Mouse (Mus musculus) fat pad, adult 2 months (tissue): ENCODE results near the gene Gm20388.

ENCODE experiments used
- DNase-seq: peaks from one replicate; pipeline ENCODE4 v3.0.0-alpha.2; 2011; ENCODE audit warnings: low read depth, low spot score; ENCODE audit errors: extremely low read depth

Gene Gm20388

DNA sequence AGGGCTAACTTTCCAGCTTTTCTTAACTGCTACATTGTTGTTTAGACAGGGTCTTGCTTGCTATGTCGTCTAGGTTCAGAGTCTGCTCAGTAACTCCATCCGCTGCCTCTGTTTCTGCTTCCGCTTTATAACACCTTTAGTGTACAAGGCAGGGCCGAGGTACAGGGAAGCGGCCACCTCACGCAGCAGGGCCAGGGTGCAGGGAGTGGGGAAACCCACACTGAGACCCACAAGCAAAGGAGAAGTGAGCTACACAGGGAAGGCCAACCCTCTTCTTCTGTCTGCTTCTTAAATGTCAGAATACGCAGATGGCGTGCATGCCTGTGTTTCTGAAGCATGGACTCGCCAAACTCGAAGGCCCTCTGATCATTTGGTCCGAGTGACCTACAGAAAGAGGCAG, 568.1 kb downstream of the Gm20388 start:
- DNase-seq, result no peak

DNA sequence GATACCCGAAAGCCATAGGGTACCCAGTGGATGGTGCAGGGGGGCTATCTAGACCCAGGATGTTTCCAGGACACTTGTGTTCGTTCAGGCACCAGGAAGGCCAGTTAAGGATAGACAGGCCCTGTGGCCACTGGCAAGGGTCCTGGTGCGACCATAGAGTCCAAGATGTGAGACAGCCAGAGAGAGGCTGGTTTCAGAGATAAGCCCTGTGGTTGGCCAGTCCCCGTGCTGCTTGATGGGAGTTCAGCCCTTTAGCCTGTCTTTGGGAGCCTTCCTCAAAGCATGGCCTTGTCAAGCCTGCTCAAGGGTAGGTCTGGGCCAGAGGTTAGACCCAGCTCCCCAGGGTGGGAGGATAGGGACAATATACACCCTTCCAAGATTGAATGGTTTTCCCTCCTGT, 569.0 kb downstream of the Gm20388 start:
- DNase-seq, result no peak

GRCm38 (mm10) chr8:120482015-120482689, 571.5 kb downstream of the Gm20388 start:
- no peak for DNase-seq

DNA sequence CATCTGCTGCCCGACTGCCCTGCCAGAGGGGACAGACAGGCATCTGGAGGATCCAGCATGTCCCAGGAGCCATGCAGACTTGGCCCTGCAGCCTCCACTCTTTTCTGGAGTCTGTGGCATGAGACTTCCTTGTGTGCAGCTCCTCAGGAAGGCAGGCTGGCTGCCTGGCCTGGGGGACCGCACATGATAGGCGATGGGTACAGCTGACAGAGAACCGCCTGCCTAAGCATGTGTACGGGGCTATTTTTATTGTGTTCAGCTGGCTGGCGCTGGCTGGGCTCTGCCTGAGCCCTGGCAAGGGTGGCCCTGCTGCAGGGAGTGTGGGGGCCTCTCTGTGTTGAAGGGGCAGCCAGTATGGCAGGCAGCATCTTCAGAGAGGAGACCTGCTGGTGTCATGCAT, 573.8 kb downstream of the Gm20388 start:
- DNase-seq, result no peak

DNA sequence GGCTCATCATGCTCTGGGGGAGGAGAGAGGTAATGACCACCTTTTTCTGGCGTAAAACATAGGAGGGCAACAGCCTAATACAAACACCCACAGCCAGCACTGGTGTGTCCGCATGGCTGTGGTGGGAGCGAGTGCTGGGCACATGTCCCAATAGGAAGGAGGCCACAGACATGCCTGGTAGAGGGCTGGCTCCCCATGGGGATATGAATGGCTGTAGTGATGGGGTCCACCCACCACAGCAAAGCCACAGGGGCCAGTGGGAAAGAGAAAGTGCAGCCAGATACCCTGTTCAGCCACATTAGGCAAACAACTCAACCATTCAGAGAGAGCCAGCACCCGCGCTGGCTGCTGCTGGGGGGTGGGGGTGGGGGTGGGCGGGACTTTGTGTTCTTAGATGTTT, 574.5 kb downstream of the Gm20388 start:
- DNase-seq, result no peak

DNA sequence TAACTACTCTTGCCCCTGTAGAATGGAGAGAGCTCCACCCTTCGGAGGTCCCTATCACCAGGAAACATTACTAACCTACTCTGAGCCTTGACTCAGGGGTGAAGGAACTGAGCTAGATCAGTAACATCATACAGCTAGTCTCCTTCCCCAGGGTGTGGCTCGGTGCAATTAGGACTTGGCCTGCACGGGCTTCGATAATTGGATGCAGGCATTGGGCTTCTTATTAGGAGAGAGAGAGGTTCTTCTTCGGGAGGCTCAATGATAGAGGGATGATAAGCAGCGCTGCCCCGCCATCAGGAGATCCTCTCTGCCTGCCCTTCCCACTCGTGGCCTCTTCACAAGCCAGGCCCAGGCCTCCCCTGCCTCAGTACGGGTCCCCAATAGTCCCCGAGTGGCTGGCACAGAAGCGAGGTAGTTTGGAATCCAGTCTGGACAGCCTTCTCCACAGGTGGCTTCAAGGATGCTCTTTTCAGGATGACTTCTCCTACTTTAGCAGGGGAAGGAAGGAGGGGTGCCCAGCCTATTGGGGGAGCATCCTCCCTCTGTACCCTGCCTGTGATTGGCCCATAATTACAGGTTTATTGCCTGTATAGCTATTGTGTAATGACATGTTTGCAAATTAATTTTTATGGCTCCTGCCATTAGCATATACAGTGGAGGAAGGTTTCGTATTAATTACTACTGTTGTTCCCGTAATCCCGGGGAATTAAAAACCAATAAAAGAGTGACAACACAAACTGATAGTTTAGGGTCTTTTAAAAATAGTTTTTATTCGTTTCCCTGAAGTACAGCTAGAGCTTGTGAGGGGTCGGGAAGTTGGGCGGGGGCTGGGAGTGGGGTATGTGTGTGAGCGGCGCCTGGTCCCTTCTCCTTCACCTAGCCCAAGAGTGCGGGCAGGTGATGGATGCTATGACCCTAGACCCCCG, 575.2 kb downstream of the Gm20388 start:
- DNase-seq, result no peak

- DNase-seq, result no peak
Measured at GRCm38 (mm10) chr8:120486477-120487376, 576.1 kb downstream of the Gm20388 start.

DNA sequence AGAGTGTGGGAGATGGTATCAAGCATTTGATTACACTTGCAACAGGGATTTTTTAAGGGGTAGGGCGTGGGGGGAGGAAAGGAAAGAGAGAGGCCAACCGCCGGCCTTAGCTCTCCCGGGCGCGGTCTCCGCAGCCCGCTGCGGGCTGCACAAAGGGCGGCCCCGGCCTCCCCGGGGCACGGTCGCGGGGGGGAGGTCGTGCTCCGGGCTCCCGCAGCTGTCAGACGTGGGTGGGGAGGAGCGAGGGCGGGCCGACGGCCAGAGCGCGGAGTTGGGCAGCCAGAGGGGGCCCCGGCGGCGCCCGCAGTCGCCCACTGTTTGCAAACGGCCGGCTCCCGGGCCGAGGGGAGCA, 576.7 kb downstream of the Gm20388 start:
- no peak for DNase-seq

- no peak for DNase-seq
Measured at GRCm38 (mm10) chr8:120487729-120488510, 577.3 kb downstream of the Gm20388 start.

DNA sequence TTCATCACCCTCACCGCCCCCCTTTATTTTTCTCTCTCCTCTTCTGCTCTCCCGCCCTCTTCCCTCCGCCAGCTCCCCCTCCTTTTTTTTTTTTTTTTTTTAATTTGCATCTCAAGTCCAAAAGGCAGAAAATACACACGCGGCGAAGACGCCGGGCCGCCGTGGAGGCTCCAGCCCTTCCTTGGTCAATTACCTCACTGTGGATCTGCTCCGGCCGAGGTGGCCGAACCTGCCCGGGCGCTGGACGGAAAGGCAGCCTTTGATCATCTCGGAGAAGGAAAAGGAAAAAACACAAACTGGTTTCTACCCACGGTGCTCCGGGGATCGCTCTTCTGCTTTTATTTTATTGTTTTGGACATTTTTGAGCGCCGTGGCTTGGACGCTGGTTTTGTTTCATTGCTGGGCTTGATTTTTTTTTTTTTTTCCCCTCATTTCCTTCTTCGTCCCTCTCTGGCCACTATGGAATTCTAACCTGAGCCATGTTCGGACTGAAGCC, 578.0 kb downstream of the Gm20388 start:
- no peak for DNase-seq

DNA sequence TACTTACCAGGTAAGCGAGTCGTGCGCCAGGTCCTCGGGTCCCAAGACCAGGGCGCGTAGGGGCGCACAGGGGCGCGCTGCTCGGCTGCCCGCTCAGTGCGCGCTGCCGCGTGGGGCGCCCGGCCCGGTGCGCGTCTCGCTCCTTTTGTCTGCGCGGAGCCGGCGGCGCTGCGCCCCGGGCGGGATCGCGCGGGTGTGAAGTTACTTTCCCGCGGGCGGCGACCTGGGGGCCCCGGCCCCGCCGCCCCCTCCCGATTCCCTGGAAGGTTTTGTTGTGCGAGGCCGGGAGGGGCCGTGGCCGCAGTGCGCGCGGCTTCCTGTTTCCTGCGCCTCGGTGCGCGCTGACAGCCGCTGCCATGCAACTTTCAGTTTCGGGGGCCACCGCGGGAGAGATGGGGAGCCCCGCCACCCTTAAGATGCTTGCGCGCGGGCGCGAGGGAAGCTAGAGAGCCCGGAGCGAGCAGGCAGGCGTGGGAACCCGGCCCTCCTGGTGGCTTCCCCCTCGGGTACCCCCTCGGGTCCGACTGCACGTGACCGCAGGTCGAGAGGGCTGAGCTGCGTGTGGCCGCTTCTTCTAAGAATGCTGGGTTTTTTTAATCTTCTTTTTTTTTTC, 578.6 kb downstream of the Gm20388 start:
- DNase-seq, result no peak

- peak; percentile 85 for DNase-seq
Measured at GRCm38 (mm10) chr8:120489771-120490281, 579.2 kb downstream of the Gm20388 start.

GRCm38 (mm10) chr8:120490354-120491141, 579.9 kb downstream of the Gm20388 start:
- peak; percentile 81 for DNase-seq

DNA sequence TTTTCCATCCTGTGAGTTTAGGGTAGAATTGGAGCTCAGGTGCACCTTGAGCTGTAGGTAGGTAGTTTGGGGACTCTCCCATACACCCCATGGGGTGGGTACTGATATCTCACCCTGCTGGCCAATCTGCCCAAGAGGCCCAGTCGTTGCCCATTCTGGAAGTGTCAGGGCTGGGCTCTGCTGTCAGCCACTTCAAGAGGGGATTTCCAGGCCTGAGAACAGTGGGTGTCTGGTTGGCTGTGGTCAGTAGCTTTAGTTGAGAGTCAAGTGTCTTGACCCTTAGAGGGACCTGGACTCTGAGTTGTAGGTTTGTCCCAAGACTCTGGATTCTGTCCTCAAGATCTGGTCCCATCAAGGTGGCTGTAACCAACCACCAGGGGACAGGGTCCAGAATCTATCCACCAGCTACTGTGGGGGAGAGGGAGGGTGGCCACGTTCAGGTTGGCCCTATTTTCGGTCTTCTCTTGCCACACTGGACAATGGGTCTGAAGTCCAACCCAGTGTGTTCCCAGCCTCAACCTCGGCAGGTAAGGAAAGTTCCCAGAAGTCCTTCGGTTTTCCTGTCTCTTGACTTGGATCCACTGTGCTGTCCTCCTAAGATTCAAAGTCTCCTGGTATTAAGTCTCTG, 580.6 kb downstream of the Gm20388 start:
- DNase-seq, result no peak

DNA sequence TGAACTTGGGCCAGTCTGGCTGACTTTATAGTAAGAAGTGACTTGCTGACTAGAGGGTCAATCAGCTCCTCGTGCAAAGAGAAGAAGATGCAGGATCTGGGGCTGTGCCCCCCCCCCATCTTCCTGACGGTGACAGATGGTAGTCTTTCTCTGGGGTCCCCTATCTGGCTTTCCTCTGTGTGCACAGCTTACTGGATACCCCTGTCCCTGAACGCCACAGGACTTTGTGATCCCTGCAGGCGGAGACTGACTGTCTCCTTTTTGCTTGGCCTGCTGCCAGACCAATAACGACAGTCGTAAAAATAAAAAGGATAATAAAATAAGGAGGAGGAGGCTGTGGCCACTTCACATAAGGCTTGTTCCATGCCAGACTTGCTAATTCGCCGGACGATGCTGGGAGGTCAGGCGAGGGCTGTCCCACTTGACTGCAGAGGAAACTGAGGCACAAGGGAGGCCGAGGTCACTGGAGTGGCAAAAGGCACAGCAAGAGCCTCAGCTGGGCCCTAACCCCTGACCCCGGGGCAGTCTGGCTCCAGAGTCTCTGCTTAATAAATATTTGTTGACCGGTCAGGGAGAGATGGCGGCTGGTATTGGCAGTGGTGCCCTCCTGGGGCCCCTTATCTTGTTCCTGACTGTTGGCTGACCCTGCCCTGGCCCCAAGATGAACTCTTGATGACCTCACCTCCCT, 581.7 kb downstream of the Gm20388 start:
- no peak for DNase-seq

GRCm38 (mm10) chr8:120492881-120493220, 582.2 kb downstream of the Gm20388 start:
- no peak for DNase-seq

DNA sequence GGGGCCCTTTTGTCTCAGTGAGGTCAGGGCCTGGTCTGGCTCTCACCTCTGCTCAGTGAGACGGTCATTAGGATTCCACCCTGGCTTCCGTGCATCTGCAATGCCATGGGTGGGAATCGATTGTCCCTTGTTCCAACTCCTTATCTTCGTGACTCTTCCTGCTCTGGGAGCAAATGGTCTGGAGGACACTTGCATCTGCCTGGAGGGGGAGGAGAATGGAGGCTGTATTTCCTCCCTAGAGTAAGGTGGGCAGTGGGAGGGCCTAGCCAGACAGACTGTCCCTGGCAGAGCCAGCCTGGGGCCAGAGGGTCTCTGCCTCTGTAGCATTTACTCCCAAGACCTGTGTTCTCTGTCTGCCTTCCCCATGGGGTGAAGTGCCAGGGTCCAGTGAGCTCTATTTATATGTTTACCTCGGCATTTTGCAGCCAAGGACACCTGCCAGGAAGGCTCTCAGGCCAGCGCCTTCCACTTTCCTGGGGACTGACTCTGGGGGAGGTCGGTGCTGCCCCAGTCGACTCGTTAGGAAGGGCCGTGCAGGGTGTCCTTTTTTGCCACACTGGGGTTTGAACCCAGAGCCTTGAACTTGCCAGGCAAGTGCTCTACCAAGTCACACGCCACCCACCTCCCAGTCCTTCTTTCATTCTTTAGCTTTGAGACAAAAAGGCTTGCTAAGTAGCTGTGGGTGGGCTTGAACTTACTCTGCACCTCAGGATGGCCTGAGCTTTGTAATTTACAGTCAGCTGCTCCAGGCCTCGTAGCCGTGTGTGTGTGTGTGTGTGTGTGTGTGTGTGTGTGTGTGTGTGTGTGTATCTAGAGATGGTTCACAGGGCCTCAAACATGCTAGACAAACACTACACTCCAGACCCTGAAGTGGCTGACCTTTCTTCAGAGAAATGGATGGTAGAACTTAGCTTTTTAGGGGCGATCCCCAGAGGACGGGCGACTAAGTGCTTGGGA, 583.1 kb downstream of the Gm20388 start:
- DNase-seq, result no peak
